Mouse (Mus musculus): Measurements from ENCODE around the gene Rab1a.
"Not testable (repeated sequence)": the region's sequence is repeated elsewhere in the genome, so short reads cannot be mapped to it uniquely, and the experiment has no call there.

The Rab1a gene

DNA sequence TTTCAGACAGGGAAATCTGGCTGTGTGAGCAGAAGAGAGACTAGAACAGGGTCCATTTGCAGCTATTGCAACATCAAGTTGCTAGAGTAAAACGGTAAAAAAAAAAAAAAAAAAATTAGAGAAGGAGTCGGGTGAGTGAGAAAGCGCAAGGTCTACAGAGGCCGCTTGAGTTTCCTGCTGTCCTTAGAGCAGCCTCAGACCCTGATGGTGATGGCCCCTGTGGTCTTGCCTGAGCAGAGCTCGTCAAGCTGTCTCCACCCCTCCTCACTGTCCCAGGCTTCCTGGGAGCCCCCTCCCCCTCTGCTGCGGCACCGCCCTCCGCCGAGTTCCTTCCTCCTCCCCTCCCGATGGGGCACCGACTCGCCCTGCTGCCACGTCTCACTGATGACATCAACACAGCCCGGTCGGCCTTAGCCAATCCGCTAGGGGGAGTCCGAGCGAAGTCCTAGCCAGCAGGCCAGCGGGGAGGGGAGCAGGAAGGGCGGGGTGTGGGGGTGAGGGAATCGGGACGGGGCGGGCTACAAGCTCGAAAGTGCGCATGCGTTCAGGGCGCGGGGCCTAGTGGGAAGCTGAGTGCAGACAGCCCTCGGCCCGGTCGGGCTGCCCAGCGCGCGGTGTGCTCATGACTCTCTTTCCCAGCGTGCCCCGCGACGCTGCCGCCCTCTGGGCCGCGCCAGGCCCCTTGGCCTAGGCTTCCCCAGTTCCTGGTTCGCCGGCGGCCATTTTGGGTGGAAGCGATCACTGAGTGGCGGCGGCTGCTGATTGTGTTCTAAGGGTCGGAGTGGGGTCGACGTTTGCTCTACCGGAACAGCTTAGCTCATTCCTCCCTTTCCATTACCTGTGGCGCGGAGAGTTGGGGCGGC, at the start of gene Rab1a:
Gene Rab1a, plus strand, starts transcription at position 720 of the 863 bp plus-strand sequence.
- DNase-seq, result peak; percentile 100

DNA sequence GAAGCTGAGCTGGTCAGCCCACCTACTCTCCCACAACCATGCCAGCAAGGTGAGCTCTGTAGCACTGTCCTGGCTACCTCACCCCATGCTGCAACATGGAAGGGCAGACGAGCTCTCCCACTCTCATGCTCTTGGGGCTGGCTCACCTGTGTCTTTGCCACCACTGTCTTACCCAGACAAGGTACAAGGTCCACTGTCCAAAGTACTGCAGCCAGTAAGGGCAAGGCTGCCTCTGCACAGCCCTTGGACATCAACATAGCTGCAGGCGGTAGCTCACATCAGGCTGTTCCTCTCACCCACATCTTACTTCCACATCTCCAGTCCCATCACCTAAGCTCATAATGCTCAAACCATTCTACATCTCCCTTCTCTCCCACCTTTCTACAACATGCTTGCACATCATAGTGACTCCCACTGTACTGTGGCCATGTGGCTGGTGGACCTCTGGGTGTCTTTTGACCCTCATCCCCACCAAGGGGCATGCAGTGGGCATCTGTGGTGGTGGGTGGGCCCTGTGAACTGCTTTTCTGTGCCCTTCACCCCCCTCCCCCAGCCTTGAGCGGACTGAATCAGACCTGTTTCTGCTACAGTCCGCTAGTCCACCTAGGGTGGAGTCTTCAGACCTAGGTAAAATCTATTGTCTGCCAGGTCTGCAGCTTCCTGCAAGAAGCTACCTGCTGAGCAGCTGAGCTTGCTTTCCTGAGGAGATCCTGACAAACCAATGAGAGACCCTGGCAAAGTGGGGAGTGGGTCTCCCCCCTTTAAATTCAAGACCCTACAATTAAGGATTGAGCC, 48.9 kb upstream of the Rab1a start:
- no peak for DNase-seq

DNA sequence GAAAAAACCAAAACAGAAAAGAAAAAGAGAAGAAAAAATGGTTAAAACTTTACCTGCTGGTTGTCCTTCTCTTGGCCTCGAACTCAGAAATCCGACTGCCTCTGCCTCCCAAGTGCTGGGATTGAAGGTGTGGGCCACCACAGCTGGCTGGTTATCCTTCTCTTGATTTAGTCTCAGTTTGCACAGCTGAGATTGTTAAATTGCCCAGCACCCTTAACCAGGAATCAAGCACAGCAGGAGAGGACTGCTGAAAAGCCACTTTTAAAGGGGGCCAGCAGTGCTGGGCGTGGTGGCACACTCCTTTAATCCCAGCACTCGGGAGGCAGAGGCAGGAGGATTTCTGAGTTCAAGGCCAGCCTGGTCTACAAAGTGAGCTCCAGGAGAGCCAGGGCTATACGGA, 47.7 kb upstream of the Rab1a start:
- not testable (repeated sequence) for DNase-seq

DNA sequence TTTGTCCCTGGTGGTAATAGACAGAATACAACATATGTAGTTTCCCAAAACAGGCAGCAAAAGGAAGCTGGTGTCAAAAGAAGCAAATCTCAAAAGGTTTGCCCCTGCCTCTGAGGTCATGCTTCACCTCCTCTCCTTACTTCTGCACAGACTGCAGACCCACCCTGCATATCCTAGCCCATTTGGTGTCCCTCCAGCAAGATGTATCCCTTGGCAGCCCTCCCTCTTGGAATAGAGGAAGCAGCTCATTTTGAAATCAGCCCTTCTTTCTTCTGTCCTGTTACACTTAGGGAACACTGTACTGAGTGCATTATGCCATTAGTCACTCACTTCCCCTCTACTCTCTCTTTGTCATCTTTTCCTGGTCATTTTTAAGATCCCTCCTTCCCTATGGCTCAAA, 42.4 kb upstream of the Rab1a start:
- DNase-seq, result no peak

DNA sequence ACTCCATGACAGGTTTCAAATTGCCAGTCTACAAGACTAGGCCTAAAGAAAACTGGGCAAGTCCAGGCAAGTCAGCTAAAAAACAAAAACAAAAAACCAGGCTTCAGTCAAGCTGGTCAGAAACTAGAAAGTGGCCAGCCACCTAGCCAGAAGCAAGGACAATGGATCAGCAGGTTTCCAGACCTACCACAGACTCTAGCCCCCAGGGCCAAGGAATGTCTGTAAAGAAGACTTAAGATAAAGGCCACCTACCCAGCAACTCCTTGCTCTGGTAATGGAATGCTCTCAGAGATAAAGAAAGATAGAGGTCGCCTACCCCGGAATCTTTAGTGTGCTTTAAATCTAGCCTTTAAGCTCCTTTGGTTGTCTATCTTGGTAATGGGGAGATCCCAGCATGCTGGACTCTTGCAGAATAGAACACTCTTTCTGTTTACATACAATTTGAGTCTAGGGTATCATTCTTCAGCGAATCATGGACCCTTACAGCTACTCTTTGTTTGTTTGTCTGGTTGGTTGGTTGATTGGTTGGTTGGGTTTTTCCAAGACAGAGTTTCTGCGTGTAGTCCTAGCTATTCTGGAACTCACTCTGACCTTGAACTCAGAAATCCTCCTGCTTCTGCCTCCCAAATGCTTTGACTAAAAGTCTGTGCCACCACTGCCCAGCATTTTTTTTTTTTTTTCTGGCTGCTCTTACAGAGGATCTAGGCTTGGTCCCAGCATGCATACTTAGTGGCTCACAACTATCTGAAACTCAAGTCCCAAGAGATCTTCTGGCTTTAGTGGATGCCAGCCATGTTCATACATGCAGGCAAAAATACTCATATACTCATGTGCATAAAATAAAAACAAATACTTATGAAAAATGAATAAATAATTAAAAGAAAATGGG, 36.0 kb upstream of the Rab1a start:
- DNase-seq, result no peak

DNA sequence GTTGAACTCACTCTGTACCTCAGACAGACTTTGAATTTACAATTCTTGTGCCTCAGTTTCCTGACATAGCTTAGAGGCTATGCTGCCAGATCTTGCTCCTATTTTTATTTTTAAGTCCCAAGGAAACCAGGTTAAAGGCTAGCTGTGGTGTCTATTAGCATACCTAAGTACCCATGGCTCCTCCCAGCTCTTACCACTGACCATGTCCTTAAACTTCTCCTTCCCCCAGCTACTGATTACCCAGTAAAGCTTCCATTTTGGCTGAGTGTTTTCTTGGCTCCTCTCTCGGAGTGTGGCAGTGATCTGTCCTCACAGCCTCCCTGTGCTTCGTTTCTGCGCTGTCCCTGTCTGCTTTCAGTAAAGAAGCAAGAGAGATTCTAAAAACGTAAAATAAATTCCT, 35.2 kb upstream of the Rab1a start:
- no peak for DNase-seq

DNA sequence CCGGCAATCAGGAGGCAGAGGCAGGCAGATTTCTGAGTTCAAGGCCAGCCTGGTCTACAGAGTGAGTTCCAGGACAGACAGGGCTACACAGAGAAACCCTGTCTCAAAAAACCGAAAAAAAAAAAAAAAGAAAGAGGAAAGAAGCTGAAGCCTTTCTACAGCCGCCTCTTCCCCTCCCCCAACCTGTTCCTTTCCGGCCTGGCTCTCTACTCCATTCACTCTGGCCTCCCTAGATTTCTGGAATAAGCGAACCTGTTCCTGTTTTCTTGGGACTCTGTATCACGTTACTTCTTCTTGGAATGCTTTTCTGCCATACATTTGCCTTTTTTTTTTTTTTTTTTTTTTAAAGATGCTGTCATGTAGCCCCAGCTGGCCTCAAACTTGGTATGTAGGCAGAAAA, 34.8 kb upstream of the Rab1a start:
- not testable (repeated sequence) for DNase-seq

DNA sequence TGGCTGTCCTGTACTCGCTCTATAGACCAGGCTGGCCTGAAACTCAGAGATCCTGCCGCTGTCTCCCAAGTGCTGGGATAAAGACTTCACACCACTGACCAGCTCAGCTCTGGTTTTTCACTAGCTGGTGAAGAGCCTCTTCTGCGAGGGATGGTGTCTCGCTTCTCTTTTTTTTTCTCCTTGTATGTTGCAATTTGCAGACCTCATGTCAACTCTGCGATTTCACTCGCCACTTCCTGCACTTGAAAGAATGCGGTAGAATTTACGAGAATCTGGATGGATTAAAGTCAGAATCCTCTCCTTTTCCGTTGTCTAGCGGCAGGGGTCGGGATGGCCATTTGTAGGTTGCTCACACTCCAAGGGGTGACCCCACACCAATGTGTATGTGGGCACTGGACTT, 32.3 kb upstream of the Rab1a start:
- DNase-seq, result no peak

DNA sequence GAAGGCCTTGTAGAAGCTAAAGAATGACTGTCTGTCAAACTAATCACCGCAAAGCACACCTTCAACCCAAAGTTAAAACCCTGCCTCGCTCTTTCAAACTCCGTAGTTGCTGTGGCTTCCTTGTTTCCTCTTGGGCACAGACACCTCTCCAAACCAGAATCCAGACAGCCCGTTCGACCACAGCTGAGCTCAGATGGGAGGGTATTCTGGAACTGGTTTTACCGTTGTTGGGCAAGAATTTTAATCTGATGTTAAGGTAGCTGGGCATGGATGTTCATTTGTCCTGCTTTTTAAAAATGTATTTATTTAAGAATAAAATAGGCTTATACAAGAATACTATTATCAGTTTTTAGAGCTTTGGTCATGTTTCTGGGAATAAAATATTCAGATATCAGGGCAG, 14.0 kb upstream of the Rab1a start:
- DNase-seq, result no peak

DNA sequence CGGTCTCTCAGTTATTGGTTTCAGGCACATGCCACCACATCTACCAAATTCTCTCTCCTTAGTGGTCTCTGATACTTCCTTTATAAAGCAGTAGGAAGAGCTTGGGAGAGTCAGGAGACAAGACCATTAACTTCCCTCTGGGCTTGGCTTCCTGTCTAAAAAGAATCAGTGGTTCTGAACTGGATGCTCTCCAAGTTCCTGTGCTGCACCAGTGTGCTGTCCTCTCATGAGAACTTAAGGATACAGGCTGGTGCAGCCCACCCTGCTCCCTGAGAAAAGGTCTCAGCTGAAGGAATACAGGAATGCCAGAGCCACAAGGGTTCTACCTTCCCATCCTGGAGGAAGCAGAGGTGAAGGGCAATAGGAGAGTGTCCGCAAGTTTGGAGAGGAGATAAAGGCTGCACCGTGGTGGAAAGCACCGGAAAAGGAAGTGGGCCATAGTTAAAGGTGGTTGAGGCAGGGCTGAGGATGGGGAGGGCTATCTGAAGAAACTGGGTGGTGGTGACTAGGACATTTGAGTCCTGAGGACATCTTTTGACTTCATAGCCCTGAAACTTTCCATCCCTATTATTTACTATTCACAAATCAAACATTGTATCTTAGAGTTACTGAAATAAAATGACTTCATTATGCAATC, 8.0 kb upstream of the Rab1a start:
- no peak for DNase-seq

DNA sequence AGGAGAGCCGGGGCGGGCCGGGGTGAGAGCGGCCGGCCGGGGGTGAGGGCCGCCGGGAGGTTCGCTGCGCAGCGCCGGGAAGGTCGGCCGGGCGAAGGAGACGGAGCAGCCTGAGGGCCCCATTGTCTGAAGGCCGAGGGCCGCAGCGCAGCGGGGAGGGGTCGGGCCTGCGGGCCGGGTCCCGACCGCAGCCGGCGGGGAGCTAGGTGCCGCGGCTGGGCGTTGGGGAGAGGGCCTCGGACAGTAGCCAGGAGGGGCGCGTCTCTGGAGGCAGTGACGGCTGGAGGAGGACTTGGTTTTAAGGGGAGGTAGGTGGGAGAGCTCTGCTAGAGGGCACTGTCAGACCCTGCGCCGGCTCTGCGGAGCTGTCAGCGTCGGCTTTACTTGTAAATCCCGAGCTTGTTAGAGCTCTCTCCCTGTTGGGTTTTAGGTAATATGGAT, 449 bp downstream of the Rab1a start:
- peak; percentile 71 for DNase-seq

DNA sequence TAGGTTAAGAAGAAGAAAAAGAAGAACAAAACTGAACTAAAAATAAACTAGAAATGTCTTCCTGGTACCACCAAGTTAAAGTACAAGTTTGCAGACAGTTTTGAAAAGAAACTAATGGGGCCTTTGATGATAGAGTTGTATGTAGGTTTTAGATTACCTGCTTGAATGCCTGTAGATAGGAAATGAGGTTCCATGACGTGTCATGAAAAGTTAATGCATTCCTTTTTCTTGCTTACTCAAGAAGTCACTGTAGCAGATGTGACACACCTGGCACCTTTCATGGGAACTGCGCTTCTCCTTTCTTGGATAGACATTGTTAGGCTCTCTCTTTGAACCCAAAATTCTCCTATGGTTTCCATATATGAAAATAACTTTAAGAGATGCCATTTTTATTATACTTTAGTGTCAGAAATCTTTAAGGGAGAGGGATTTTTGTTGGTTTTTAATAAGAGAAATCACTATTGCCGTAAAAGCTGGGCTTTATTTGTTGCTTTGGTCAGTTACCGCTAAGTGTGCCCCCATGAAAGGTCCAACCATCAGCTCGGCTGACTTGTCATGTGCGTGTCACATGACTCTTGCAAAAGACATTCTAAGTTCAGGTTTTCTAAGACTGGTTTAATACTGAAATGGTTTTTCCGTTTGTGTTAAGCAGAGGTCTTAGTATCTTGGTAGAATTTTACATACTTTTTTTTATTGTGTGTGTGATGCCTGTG, 1.2 kb downstream of the Rab1a start:
- no peak for DNase-seq

DNA sequence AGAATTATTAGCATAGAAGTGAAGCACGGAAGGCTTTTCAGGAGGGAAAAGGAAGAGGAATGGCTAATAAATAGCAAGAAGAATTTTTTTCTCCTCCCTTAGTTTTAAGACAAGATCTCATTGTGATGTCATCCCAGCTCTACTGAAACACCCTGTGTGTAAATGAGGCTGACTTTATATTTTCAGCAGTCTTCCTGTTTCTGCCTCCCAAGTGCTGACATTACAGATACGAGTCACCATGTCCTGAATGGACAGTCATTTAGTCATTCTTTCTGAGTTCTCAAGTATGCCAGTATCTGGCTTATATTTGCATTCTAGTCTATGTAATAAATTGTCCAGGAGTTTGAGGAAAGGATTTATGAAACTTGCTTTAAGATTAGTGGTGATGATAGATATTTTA, 3.1 kb downstream of the Rab1a start:
- DNase-seq, result no peak

DNA sequence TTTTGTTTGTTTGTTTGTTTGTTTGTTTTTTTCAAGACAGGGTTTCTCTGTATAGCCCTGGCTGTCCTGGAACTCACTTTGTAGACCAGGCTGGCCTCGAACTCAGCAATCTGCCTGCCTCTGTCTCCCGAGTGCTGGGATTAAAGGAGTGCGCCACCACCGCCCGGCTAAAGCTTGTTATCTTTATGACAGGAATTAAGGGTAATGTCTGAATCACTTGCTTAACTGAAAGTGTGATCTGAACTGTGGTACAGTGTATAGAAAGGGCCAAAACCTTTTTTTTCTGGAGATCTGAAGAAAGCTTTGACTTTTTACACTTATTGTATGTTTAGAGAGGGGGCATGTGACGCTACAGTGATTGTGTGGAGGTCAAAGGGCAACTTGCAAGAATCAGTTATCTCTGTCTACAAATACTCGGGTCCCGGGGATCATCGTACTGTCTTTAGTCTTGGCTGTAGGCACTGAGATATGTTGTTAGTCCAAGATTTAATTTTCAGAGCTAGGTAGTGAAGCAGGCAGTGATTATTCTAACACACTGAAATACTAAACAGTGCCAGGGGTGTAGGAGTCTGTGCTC, 3.7 kb downstream of the Rab1a start:
- DNase-seq, result no peak

DNA sequence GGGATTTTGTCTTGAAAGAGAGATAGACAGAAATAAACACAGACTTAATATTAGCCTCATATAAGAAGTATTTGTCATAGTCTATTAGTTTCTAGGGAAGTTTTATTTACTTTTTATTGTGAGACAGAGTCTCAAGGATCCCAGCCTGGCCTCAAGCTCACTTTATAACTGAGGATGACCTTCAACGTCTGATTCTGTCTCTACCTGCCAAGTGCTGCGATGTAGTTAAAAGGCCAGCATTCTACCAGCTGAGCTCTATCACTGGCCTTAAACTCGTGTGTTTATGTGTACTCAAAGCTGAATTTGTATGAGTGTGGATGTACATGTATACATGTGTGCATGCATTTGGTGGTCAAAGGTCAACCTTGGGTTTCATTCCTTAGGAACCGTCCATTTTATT, 4.3 kb downstream of the Rab1a start:
- DNase-seq, result no peak

DNA sequence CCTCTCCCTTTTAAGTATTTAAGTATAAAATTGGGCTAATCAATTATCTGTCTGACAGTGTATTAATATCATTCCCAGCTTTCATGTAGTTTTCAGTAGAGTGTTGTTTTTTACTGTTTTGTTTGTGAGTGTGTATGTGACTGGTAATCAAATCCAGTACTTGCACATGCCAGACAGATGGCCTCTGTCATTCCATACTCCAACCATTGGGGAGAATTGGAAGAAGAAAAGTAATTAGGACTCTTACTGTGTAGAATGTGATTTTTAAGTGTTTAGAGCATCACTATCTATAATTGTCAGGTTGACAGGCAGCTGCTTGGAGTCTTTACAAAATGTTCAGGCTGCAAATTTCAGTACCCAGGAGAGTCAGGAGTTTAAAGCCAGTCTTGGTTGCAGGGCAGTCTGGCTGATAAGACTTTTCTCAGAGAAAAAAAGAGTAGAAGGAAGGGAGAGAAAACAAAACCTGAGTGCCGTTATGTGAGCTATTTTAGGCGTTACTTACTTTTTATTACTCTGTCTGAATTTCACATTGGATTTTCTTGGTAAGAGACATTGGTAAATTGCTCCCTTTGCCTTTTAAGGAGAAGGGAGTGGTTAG, 5.5 kb downstream of the Rab1a start:
- no peak for DNase-seq

DNA sequence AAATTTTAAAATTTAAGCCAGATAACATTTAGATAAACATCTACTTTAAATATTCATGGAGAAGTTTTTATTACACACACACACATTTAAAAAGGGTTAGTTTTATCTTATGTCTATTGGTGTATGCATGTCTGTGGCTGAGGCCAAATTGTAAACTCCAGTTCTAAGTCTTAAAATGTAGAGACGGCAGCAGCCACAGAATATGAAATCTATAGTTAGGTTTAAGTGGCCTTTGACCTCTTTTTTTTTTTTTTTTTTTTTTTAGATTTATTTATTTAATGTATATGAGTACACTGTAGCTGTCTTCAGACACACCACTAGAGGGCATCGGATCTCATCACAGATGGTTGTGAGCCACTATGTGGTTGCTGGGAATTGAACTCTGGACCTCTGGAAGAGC, 6.4 kb downstream of the Rab1a start:
- DNase-seq, result no peak

DNA sequence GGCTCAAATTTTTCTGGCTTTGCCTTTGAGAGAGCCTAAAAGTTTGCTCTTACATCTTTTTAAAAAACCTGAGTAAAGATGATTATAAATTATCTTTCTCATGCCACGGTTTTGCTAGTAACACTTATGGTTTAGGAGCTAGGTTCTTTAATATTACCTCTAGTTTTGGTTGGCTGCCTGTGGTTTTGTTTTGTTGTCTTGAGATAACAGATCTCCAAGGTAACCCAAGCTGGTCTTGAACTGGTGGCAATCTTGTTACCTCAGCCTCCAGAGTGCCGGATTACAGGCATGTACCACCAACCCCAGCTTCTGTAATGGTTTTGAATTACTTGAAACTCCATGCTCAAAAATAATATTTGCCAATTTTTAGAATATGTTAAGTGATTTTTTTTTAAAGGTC, 10.6 kb downstream of the Rab1a start:
- DNase-seq, result no peak

DNA sequence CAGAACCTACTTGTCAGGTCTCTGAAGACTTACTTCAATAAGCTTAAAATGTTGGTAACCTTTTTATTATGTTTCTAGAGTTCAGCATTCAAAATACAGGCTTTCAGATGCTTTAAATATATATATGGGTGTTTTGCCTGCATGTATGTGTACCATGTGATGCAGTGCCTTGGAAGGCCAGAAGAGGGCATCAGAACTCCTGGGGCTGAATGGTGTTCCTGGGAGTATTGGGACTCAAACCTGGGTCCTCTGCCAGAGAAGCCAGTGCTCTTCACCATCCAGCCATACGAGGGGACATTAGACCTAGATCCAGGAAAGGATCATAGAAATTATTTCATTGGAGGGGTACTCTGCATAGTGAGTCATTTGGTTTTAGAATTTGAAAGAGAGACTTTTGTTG, 13.5 kb downstream of the Rab1a start:
- no peak for DNase-seq

DNA sequence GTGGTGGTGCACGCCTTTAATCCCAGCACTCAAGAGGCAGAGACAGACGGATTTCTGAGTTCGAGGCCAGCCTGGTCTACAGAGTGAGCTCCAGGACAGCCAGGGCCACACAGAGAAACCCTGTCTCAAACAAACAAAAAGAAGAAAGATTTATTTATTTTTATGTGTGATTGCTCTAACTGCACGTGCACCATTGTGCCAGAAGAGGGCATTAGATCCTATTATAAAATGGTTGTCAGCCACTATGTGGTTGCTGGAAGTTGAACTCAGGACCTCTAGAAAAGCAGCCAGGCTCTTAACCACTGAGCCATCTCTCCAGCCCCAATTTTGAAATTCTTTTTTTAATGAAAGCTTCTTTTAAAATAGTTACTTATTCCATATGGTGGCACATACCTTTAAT, 15.2 kb downstream of the Rab1a start:
- no peak for DNase-seq

DNA sequence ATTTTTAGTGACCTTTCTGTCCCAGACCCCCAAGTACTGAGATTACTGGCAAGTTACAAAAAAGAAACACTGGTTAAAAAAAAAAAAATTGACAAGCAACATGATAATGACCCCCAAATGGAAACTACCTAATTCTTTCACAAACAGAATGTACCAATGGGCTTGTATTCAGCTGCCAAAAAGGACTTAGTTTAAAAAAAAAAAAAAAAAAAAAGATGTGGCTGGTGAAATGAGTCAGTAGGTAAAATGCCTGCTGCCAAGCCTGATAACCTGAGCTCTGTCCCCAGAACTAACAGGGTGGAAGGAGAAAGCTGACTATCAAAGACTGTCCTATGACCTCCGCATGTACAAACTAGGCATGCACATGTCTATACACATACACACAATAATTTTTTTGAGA, 16.0 kb downstream of the Rab1a start:
- DNase-seq, result no peak
